Mouse (Mus musculus) gastrocnemius, postnatal 10 days (tissue): ENCODE results near the gene Ccdc182. TPM values are rescaled to one million over a fixed set of nuclear protein-coding genes. Genes with fewer than 3 reads are reported as not detected.

Experiments used
- DNase-seq: peaks from one replicate; pipeline ENCODE4 v3.0.0; 2021; ENCODE audit warnings: mixed read lengths
- total RNA-seq, 2 experiments: library from RNA; stranded (reverse); gene quantifications; 2 replicates each; pipeline ENCODE4 v1.2.3; 2021

Ccdc182 gene
- total RNA-seq, 2 experiments from 2014 or later: not detected

DNA sequence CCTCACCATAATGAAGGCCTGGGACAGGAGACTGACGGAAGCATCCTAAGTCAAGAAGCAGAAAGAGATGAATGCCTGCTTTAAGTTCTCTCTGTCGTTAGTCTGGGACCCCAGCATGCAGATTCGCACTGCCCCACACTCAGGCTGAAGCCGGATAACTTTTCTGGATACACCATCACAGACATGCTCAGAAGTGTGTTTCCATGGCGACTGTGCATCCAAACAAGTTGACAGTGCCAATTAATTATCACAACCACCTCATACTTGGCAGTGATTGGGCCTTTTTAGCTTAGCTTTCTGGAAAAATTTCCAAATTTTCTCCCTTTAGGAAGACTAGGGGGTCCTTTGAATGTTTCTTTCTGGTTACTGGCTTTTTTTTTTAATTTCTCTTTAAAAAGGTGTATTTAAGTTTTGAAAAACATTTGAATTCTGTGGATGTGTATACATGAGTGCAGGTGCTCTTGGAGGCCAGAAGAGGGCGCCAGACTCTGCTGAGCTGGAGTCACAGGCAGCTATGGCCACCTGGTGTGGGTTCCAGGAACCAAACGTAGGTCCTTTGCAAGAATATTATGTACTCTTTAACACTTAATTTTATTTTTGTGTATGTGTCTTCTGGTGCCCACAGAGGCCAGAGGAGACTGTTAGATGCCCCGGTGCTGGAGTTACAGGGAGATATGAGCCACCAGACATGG is 12.3 kb upstream of the Ccdc182 start:
- DNase-seq: no peak

DNA sequence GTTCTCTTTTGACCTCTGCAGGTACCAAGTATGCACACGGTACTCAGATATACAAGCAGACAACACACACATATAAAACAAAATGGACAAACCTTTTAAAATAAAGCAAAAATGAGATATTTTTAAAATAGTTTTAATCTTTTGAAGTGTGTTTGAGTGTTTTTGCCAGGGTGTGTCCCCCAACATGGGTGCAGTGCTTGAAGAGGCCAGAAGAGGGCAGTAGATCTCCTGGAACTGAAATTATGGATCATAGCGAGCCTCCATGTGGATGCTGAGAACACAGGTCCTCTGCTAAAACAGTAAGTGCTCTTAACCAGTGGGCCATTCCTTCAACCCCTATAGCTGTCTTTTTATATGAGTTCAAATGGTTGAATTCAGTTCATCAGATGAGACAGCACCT is 11.3 kb upstream of the Ccdc182 start:
- DNase-seq: no peak

DNA sequence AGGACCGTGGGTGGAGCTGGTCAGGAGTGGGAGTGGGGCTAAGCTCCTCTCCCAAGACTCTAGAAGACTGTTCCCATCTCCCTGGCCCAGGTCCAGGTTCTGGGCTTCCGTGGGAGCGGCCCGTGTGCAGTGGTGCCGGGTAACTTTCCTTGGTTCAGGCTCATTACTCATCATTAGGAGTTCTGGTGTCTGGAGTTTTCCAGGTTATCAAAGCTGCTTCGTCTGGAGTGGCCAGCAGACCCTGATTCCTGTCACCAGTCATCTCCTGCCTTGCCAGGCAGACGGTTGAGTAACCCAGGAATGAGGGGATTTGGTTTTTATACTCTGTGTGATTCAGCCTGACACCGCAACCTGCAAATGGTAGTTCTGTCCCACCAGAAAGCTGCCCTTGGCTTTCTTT is 7.8 kb upstream of the Ccdc182 start:
- no peak for DNase-seq

DNA sequence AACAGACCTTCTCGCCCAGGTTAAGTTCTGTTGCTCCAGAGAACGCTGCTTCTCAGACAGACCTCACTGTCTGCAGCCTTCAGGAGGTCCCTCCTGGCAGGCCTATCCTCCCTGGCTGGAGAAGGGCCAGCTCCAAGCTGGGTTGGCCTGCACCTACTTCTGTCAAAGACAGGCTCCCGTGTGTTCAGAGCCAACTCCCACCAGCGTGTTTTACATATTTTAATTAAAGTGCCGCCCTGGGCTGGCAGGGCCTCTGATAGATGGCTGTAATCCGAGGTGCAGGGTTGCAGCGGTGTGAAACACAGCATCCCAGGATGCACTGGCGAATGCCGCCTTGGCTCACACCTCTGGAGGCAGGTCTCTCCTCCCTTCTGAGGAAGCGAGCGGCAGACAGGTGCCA is 5.5 kb upstream of the Ccdc182 start:
- DNase-seq: peak; percentile 27

DNA sequence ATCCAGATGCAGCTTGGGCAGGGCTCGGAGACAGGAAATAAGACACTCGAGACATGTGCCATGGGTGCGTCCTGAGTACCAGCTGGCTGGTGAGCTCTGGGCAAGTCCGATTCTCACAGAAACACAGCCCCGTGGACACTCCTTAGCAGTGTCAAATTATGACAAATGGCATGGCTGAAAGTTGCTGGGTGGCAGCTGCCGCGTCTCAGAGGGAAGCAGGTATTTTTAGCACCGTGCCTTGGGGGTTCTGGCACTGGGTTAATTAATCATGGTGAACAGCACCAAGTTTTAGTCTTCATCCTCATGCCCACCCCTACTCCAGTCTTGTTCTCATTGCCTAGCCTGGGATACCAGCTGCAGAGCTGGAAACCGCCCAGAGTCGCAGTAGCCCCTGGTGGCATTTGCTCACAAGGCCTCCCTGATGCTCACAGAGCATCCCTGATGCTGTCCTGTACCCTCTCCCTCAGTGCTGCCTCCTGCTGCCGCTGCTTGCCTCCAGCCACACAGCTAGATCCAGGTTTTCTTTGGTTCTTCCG is 5.0 kb upstream of the Ccdc182 start:
- DNase-seq: no peak

DNA sequence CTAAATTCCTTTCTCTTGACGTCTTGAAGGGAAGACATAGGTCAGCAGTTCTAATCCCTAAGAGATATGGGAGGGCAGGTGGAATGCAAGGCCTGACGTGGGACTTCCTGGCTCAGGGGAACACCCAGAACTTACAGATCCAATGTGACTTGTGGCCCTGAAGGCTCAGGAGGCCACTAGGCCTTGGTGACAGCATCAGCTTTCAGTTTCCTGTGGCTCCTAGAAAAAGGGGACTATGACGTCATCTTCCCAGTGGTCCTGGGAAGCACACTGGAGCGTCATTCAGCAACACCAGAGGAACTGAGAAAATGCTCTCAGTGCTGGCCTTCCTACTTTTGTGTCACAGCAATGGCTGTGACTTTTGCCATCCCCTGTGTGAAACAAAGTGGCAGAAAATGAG is 2.6 kb upstream of the Ccdc182 start:
- DNase-seq: no peak

DNA sequence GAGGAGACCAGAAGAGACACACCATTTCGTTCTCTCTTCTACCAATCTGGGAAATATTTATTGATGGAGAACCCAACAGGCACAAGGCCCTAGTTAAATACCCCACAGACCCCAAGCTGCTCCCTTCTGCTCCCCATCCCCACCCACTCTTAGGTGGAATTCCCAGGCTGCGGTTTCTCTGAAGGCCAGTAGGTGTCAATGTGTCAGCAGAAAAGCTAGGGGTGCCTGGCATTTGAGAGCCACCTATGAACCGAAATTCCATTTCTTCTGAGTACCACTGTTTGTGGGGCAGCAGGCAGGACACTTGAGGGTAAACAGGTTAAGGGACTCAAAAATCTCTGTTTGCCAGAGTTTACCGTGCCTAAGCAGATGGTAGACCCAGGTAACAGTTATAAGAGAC is 2.2 kb upstream of the Ccdc182 start:
- DNase-seq: no peak

DNA sequence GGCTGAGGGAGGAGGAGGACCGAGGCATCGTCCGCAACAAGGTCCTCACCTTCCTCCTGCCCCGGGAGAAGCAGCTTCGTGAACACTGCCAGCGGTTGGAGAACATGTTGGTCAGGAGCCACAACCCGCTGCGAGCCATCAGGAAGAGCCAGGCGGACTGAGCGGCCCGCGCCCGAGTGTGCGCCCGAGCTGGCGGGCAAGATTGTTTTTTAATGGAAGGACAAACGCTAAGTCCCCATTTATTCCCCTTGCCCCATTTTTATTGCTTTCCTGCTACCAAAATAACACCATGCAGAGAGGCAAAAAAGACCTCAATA is 494 bp downstream of the Ccdc182 start:
- no peak for DNase-seq

DNA sequence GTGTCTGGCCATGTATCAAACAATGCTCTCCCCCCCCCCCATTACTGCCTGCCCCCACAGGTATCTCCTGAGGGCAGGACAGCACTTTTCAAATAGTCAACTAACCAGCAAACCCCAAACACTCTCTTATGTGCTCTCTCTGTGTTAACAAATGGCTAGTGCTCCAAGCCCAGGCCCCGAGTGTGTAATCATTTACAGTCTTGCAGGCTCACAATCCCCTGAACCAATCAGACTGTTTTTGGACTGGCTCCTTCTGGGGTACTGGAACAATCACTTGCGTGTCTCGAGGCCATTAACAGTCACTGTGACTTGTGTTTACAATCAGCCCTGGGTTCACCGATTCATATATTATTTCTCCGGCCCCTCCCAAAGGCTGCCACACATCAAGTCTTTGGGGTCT is 1.4 kb downstream of the Ccdc182 start:
- DNase-seq: no peak

DNA sequence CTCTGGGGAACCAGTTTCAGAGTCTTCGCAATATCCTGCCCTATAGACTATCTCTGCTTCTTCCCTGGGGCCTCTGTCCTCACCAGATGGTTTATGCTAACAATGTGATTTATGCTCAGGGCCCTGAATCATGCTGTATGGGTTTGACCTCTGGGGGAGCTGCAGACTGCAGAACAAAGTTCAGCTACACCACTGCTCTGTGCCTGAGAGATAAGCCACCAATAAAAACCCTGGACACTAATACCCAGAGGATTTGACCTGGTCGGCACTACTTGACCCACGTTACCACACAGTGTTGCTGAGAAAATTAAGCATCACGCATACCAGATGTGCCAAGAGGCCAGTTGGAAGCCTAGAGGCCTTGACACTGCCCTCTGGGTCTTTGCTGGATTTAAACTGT is 3.7 kb downstream of the Ccdc182 start:
- DNase-seq: no peak

DNA sequence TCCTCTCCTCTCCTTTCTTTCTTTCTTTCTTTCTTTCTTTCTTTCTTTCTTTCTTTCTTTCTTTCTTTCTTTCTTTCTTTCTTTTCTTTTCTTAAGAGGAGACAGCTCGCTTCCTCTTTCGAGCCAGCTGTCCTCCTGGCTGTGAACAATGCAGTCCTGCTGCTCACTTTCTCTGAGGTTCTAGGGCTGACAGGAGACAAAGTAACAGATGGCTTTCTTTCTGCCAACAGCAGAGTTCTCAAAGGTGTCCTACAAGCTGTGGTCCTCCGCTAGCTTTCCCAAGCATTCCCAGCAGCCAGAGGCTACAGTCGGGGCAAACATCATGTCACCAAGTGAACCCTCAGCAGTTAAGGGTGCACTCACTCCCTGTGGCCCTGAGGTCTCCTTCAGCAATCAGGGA is 5.5 kb downstream of the Ccdc182 start:
- DNase-seq: no peak

DNA sequence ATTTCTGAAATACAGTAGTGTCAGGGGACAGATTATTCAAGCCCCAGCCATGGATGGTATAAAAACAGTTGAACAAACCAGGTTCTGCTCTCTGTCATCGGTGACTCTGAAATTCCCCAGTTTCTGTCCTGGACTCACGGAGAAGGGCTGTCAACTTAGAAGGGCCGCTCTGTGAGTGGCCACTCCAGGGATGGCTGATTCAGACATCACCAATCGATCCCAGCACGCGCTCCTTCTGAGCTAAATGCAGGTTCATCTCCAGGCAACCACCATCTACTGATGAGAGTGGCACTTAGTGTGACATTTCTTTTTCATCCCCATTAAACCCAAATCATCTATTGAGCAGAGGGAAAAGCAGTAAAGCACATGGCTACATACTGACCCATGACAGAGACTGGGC is 7.8 kb downstream of the Ccdc182 start:
- DNase-seq: no peak

DNA sequence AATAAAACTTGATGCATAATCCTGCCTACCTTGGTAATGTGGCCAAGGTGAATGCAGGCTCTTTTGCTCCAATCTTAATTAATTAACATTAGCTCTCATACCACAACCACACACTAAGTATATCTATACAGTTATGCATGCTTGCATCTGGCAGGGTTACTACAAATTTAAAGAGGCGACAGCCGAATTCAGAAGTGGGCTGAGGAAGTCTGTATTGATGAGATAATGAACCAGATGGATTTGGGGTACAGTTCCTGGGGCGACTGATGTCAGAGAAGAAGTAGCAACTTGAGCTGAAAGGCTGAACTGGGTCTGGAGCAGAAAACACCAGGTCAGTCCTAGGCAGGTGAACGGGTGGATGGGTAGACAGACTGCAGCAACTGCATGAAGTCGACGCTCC is 11.9 kb downstream of the Ccdc182 start:
- no peak for DNase-seq

DNA sequence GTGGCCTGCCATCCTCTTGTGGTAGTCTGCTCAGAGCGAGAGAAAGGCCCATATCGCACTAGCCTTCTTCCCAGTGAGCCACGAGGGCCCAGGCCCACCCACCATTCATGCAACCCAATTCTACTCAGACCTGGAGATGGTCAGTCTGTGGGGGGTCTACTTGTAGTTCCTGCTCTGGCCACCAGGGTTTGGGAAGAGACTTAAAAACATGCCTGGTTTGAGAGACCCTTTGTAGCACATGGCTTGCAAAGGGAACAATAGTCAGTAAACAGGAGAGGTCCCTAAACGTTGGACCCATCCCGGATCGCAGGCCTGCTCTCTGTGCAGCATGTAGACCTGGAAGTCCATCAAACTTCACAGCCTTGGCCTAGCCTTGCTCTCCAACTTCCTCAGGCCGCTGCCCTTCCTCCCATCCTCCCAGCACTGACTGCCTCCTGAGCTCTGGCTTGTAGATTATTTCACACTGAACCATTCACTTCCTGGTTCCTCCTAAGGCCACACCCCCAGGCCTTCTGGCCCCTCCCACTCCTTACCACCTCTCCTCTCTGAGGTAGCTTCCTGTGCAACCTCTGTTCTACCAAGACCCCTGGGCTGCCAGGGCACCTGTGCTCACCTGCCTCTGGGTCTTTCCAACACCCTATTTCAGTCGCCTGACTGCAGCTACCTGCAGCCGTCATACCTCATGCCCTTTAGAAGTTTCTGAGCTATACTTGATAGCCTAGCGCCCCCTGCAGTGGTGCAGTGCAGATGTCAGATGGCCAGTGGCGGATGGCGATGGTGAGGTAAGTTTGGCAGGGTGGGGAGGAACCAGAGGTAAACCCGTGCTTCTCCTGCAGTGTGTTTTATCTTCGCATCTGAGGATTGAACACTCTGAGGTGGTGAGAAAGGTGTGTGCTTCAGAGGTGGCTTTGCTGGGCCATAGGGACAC is 14.0 kb downstream of the Ccdc182 start:
- DNase-seq: no peak

DNA sequence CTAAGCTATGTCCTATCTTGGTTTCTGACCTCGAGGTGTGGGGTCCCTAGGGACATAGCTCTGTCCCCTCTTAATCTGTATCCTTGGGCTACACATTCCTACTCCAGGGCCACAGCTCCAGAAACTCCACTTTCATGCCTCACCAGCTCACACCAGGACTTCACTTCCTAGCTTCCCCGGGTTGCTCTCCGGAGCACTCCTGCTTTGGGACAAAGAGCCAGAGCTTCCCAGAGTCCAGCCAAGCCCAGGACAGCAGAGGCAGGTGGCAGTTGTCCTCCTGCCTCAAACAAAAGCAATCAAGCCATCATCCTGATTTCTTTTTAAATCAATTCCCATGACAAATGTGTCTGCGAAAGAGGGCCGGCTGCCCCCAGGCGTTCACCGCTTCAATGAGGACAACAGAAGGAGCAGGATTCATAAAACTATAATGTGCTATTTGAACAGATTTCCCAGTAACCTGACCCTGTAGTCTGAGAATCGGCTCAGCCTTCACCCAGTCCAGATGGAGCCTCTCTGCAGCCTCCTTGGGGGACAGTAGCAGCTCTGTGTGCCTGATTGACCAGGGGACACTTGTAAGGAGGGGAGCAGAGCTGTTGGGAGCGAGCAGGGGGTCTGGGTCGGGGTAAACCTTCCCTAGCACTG is 15.3 kb downstream of the Ccdc182 start:
- DNase-seq: no peak

DNA sequence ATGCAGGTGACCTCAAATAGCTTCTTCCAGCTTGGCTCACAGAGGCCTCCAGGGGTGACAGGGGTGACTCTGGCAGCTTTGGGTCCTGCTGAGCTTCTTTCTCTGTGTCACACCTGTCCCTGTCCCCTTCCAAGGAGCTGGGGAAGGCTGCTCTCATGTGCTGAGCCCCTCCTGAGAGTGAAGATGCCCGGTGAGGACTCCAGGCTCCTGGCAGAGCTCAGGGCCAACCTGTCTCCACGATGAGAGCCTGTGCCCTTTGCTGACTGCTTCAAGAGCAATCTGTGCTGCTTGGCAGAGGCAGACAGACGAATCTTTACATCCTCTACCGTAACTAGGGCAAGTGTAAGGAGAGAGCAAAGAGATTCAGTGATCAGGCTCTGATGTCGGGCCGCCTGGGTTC is 16.9 kb downstream of the Ccdc182 start:
- no peak for DNase-seq

DNA sequence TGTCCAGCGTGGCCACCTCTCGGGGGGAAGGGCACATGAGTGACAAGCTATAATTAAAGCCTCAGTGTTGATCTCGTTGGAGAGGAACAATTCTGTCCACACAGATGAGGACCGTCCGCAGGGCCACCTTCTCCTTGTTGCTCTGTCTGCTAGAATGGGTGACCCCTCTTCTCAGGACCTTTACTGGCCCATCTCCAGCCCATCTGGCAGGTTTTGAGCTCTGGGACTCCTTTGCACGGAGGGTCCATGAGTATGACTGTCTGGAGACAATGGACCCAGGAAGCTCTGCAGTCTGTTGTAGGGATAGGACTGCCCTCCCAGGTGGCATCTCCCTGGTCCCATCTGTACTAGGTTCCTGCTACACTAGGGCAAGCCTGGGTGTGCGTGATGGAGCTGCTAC is 17.7 kb downstream of the Ccdc182 start:
- no peak for DNase-seq

DNA sequence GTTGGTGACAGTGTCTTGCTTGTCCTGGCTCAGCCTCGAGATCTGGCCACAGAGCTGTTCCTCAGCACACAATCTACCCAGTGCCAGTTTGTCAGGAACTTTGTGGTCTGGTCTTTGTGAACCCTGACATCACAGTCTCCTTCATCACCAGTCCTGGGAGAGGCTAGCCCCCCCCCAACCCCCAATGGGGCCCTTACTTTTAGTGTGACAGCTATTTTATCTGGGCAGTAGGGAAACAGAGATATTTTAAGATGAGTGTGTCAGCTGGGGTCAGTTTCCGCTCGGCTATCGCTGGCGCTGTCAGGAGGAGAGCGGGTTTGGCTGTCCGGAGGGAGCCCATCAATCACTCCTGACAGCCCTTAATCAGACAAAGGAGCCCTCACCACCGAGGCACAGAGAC is 19.7 kb downstream of the Ccdc182 start:
- DNase-seq: no peak

DNA sequence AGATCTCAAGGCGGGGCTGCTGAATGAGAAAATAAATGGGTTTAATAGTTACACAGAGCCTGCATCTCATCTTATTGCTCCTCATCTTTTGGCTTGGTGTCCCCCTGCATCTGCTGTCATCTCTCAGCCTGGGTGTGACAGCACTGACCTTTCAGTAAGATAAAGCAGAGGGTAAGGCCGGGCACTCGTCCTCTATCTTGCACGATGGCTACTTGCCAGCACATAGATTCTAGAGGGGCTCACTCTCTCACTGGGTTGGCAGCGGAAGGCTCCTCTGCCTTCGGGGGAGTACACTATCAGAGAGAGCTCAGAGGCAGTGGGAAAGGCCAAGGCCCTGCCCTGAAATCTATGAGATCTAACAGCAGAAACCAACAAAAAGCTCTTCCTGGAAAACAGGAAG is 20.6 kb downstream of the Ccdc182 start:
- no peak for DNase-seq

DNA sequence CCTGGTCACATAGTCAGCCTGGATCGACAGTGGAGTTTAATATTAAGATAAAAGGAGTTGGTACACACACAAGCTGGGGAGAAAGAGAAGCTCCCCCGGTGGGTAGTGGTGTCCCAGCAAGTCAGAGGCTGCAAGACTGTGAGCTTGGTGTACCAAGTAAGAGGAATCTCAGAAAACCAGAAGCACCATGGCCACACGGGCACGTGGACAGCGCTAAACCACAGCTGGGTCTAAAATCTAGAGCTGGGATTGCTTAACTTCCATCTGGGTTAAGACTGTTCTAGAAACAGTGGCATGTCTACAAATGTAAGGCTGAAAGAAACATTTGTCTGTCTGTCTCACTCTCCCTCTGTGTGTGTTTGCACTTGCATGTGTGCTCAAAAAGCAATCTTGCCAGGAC is 21.5 kb downstream of the Ccdc182 start:
- DNase-seq: no peak

DNA sequence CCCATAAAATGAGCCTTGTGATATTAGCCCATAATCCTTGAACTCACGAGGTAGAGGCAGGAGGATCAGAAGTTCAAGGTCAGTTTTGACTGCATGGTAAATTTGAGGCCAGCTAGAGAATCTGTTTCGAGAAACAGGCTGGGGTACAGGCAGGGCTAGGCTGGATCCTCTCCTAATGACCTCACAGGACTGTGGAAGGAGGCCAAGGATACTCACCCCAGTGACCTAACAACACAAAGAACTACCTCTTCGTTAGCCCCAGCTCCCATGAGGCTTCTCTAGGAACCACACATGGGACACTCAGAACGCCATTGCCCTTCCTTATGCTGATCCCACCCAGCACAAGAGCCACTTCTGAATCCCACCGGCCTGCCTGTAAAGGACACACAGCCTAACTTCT is 25.0 kb downstream of the Ccdc182 start:
- no peak for DNase-seq

DNA sequence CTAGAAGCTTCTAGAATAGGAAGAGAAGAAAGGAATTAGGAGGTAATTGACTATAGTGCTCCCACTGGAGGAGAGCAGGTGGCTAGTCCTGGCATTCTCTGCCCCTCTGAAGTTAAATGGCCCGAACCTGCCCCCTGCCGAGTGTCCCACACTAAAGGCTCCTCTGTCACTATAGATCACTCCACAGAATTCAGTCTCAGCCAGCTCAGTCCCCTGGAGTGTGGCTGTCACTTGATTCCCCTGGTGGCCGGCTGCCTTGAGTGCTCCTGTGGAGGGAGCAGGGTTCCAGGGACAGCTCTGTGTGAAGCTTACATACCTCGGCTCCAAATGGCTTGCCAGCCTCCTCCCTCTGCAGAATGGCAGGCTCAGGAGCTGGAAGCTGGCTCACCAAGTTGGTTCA is 33.2 kb downstream of the Ccdc182 start:
- DNase-seq: no peak
